Mouse (Mus musculus): ENCODE measurements around the gene Bfsp2. TPM values are rescaled to one million over a fixed set of nuclear protein-coding genes. Genes with fewer than 3 reads are reported as not detected.

Bfsp2 gene
- polyA plus RNA-seq, 1 experiment from 2014 or later: 0.28 TPM

DNA sequence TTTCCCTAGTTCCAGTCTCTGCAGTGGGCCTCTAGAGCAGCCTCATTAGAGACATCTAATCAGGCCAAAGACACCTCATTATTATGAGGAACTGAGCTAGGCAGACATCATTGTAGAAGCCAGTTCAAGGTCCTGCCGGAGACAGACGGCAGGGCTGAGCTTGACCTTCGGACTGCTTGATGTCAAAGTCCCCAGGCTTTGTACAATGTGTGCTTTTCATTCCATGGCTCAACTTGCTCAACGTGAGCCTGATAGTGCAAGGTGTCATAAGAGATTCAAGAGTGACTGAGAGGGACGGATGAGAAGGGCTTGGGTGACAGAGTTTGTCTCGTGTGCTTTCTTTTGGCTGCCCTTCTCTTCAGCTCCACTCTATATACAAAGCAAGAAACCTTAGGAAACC lies 4.8 kb downstream of the Bfsp2 start:
- WGBS: 84% methylated on average over 6 of the region's 6 CpGs
- no peak for TF ChIP-seq CTCF (IDR thresholded peaks at IDR 0.05; ENCODE audit: low read depth)
- TF ChIP-seq EP300 (optimal IDR thresholded peaks at IDR 0.05): no peak
- no peak for DNase-seq (ENCODE audit: low spot score)
- no peak overlapping the region for H3K4me2 ChIP-seq (replicated peaks; ENCODE audit: low read depth)
- ATAC-seq (ENCODE audit: low FRiP score, low TSS enrichment): no peak
- no peaks in the 10 kb centered on the region for H3K4me1 ChIP-seq (replicated peaks; ENCODE audit: control insufficient read depth, insufficient read depth)
- H3K36me3 ChIP-seq (ENCODE audit: control insufficient read depth, insufficient read depth, low read length): no peaks in the 10 kb centered on the region
- H3K4me3 ChIP-seq (ENCODE audit: low read depth, low read length): no peak overlapping the region
- H3K27me3 ChIP-seq (ENCODE audit: control insufficient read depth, insufficient read depth, low read length): no peaks in the 10 kb centered on the region
- no peak overlapping the region for H3K27ac ChIP-seq (replicated peaks)
- H3K9ac ChIP-seq (ENCODE audit: low read length): no peak overlapping the region
- no peaks in the 10 kb centered on the region for H3K9me3 ChIP-seq (ENCODE audit: control insufficient read depth, low read length)

- peak overlapping the region; percentile 38; the same call in 1 of the 2 replicates for H3K4me2 ChIP-seq (replicated peaks; ENCODE audit: low read depth)
- no peaks in the 10 kb centered on the region for H3K4me1 ChIP-seq (replicated peaks; ENCODE audit: control insufficient read depth, insufficient read depth)
- H3K27me3 ChIP-seq (ENCODE audit: control insufficient read depth, insufficient read depth, low read length): no peaks in the 10 kb centered on the region
- H3K36me3 ChIP-seq (ENCODE audit: control insufficient read depth, insufficient read depth, low read length): no peaks in the 10 kb centered on the region
- no peaks in the 10 kb centered on the region for H3K9me3 ChIP-seq (ENCODE audit: control insufficient read depth, low read length)
- DNase-seq (ENCODE audit: low spot score) (no peak), ATAC-seq (ENCODE audit: low FRiP score, low TSS enrichment) (no peak)
- TF ChIP-seq EP300 (optimal IDR thresholded peaks at IDR 0.05) (no peak), CTCF (IDR thresholded peaks at IDR 0.05; ENCODE audit: low read depth) (no peak)
- no peak overlapping the region for H3K9ac ChIP-seq (ENCODE audit: low read length)
- 23% methylated on average over 13 of the region's 13 CpGs for whole genome bisulfite sequencing
- no peak overlapping the region for H3K27ac ChIP-seq (replicated peaks)
- no peak overlapping the region for H3K4me3 ChIP-seq (ENCODE audit: low read depth, low read length)
These were observed 6.1 kb downstream of the Bfsp2 start for GRCm38 (mm10) chr9:103473915-103474688.

GRCm38 (mm10) chr9:103471784-103472183 lies 8.4 kb downstream of the Bfsp2 start:
- DNase-seq (ENCODE audit: low spot score) (no peak), ATAC-seq (ENCODE audit: low FRiP score, low TSS enrichment) (no peak)
- Histone ChIP-seq H3K27me3 (ENCODE audit: control insufficient read depth, insufficient read depth, low read length) (no peaks in the 10 kb centered on the region), H3K9me3 (ENCODE audit: control insufficient read depth, low read length) (no peaks in the 10 kb centered on the region), H3K36me3 (ENCODE audit: control insufficient read depth, insufficient read depth, low read length) (no peaks in the 10 kb centered on the region), H3K9ac (ENCODE audit: low read length) (no peak overlapping the region), H3K4me1 (replicated peaks; ENCODE audit: control insufficient read depth, insufficient read depth) (no peaks in the 10 kb centered on the region), H3K4me2 (replicated peaks; ENCODE audit: low read depth) (no peak overlapping the region), H3K4me3 (ENCODE audit: low read depth, low read length) (no peak overlapping the region), H3K27ac (replicated peaks) (no peak overlapping the region)
- TF ChIP-seq CTCF (IDR thresholded peaks at IDR 0.05; ENCODE audit: low read depth) (no peak), EP300 (optimal IDR thresholded peaks at IDR 0.05) (no peak)
- 30% methylated on average over 11 of the region's 11 CpGs for WGBS

DNA sequence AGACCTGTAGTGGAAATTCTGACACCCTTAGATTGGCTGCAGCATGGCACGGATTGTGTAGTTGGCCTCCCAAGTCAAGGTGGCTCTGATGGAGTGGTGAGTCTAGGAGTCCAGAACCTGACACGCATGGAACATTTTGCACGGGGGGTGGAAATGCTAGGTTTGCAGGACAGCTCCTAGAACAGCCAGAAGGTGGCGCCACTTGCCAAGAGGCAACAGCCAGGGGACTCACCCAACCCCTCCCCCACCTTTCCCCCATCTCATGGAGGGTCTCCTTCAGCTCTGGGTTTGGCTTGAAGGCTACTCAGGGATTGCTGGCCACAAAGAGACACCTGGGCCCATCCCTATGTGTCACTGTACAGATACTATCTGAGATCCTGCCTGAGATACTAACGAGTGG lies 10.7 kb downstream of the Bfsp2 start:
- no peak overlapping the region for H3K27ac ChIP-seq (replicated peaks)
- no peaks in the 10 kb centered on the region for H3K4me1 ChIP-seq (replicated peaks; ENCODE audit: control insufficient read depth, insufficient read depth)
- peak; percentile 53 for TF ChIP-seq CTCF (IDR thresholded peaks at IDR 0.05; ENCODE audit: low read depth)
- no peak for TF ChIP-seq EP300 (optimal IDR thresholded peaks at IDR 0.05)
- no peak overlapping the region for H3K4me3 ChIP-seq (ENCODE audit: low read depth, low read length)
- H3K4me2 ChIP-seq (replicated peaks; ENCODE audit: low read depth): no peak overlapping the region
- no peaks in the 10 kb centered on the region for H3K9me3 ChIP-seq (ENCODE audit: control insufficient read depth, low read length)
- H3K36me3 ChIP-seq (ENCODE audit: control insufficient read depth, insufficient read depth, low read length): no peaks in the 10 kb centered on the region
- ATAC-seq (ENCODE audit: low FRiP score, low TSS enrichment) (no peak), DNase-seq (ENCODE audit: low spot score) (no peak)
- no peak overlapping the region for H3K9ac ChIP-seq (ENCODE audit: low read length)
- 69% methylated on average over 5 of the region's 5 CpGs for WGBS
- no peaks in the 10 kb centered on the region for H3K27me3 ChIP-seq (ENCODE audit: control insufficient read depth, insufficient read depth, low read length)

- H3K4me3 ChIP-seq (ENCODE audit: low read depth, low read length): no peak overlapping the region
- TF ChIP-seq EP300 (optimal IDR thresholded peaks at IDR 0.05) (no peak), CTCF (IDR thresholded peaks at IDR 0.05; ENCODE audit: low read depth) (no peak)
- no peak for ATAC-seq (ENCODE audit: low FRiP score, low TSS enrichment)
- WGBS: 82% methylated on average over 7 of the region's 7 CpGs
- H3K27ac ChIP-seq (replicated peaks): no peak overlapping the region
- H3K9me3 ChIP-seq (ENCODE audit: control insufficient read depth, low read length): no peaks in the 10 kb centered on the region
- H3K9ac ChIP-seq (ENCODE audit: low read length): no peak overlapping the region
- H3K36me3 ChIP-seq (ENCODE audit: control insufficient read depth, insufficient read depth, low read length): no peaks in the 10 kb centered on the region
- no peaks in the 10 kb centered on the region for H3K4me1 ChIP-seq (replicated peaks; ENCODE audit: control insufficient read depth, insufficient read depth)
- H3K4me2 ChIP-seq (replicated peaks; ENCODE audit: low read depth): no peak overlapping the region
- DNase-seq (ENCODE audit: low spot score): no peak
- H3K27me3 ChIP-seq (ENCODE audit: control insufficient read depth, insufficient read depth, low read length): no peaks in the 10 kb centered on the region
These were observed 11.3 kb downstream of the Bfsp2 start for GRCm38 (mm10) chr9:103468911-103469310.

DNA sequence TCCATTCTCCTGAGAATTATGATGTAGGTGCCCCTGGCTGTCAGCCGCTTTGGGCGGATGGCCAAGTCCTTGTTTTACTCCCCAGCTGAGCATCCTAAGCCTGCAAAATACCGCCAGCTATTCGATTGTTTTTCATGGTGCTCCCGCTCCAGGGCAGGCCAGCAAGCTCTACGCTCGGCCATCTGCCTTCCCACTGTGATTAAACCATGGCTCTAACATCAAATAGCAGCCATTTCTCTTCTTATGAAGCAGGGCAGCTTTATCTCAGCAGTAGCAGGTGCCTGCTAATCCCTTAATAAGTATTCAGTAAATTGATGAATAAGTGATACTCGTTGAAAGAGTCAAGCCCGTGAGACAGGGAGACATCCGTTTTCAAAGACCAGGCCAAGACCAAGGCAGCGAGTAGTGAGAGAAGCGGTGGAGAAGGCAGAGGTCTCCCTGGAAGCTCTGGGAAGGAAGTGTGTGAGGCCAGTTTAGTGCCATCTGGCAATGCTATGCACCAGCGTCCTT lies 14.5 kb downstream of the Bfsp2 start:
- no peak overlapping the region for H3K4me3 ChIP-seq (ENCODE audit: low read depth, low read length)
- H3K4me2 ChIP-seq (replicated peaks; ENCODE audit: low read depth): no peak overlapping the region
- 52% methylated on average over 13 of the region's 13 CpGs for WGBS
- H3K27me3 ChIP-seq (ENCODE audit: control insufficient read depth, insufficient read depth, low read length): no peaks in the 10 kb centered on the region
- no peak overlapping the region for H3K27ac ChIP-seq (replicated peaks)
- no peak overlapping the region for H3K9ac ChIP-seq (ENCODE audit: low read length)
- H3K4me1 ChIP-seq (replicated peaks; ENCODE audit: control insufficient read depth, insufficient read depth): no peaks in the 10 kb centered on the region
- TF ChIP-seq CTCF (IDR thresholded peaks at IDR 0.05; ENCODE audit: low read depth): no peak
- no peak for TF ChIP-seq EP300 (optimal IDR thresholded peaks at IDR 0.05)
- ATAC-seq (ENCODE audit: low FRiP score, low TSS enrichment) (no peak), DNase-seq (ENCODE audit: low spot score) (no peak)
- no peaks in the 10 kb centered on the region for H3K9me3 ChIP-seq (ENCODE audit: control insufficient read depth, low read length)
- H3K36me3 ChIP-seq (ENCODE audit: control insufficient read depth, insufficient read depth, low read length): no peaks in the 10 kb centered on the region

Measured in stomach, postnatal 0 days (tissue).